Comparison of ENCODE assay signal across 26 mouse cellular contexts in genomic region chr5:136636476-136636875, GRCm38 (mm10). TPM values are rescaled to one million over a fixed set of nuclear protein-coding genes. Genes with fewer than 3 reads are reported as not detected.
DNase-seq lines count a peak whose midpoint lies in the region; TF ChIP-seq lines count a peak whose summit lies in the region.
"Had no signal": no experiment of that assay in that cellular context is flagged by ENCODE, and none has a peak within 500 bp of the region (broad histone marks: within the 10 kb centered on the region; RNA-seq: fewer than 3 reads in every experiment).

No protein-coding gene starts in this region.

- intact Hi-C loops in left cerebral cortex, postnatal 4 days (cut with DNase I) = no loop called here

- no peak for TF ChIP-seq CTCF in olfactory bulb, adult 2 months (IDR thresholded peaks at IDR 0.05; ENCODE audit: insufficient read depth, low read depth, low read length)

- H3K4me1 ChIP-seq in olfactory bulb, adult 2 months (ENCODE audit: control insufficient read depth, insufficient read depth, low read length) = peaks cover 38% of the 10 kb centered on the region
- H3K4me1 ChIP-seq: forebrain, embryonic 12.5 days had no signal

- 71% methylated on average over 1 of the region's 1 CpGs for WGBS in olfactory bulb, adult 2 months

- H3K4me3 ChIP-seq in olfactory bulb, adult 2 months (ENCODE audit: insufficient read depth, low read depth, low read length) = no peak overlapping the region
- H3K4me3 ChIP-seq: embryonic facial prominence, embryonic 13.5 days; embryonic facial prominence, embryonic 15.5 days; erythroblast, embryonic 14.5 days; forebrain, embryonic 10.5 days; forebrain, embryonic 12.5 days had no signal

- peak overlapping the region; percentile 92 for H3K27ac ChIP-seq in olfactory bulb, adult 2 months (ENCODE audit: insufficient read depth, low read depth, low read length)
- H3K27ac ChIP-seq: embryonic facial prominence, embryonic 13.5 days; embryonic facial prominence, embryonic 15.5 days; forebrain, embryonic 10.5 days; forebrain, embryonic 12.5 days had no signal

- no peak for TF ChIP-seq POLR2A in olfactory bulb, adult 2 months (IDR thresholded peaks at IDR 0.05; ENCODE audit: insufficient read depth, low read depth, low read length)

- DNase-seq in ES-CJ7 (ENCODE audit: low read depth, low spot score) = peak; percentile 52
- DNase-seq in R1 (ENCODE audit: low read depth, low spot score) = peak; percentile 74
- no peak for DNase-seq in left cerebral cortex, postnatal 4 days
- DNase-seq in layer of hippocampus, adult 9-11 months = no peak
- DNase-seq: adrenal gland, adult 8-10 months; adrenal gland, postnatal 14 days; adrenal gland, postnatal 36 days; cerebellum, adult 11-12 months; cerebellum, adult 8-10 months; cerebellum, adult 9-11 months; cerebellum, postnatal 14 days; cerebellum, postnatal 36 days; embryo, embryonic 11 days had no signal

RNA-seq across cellular contexts. Expression of gene Myl10, which starts 56.5 kb away (rescaled TPM):
- not detected in 2 replicates for polyA plus RNA-seq in olfactory bulb, adult 2 months (2012; ENCODE audit: insufficient read depth, insufficient read length, low replicate concordance, missing spikeins)
- total RNA-seq in left cerebral cortex, postnatal 4 days (2021) = not detected
- total RNA-seq: adrenal gland, adult 18-20 months; adrenal gland, adult 8-10 months; adrenal gland, postnatal 14 days; adrenal gland, postnatal 36 days; G1E had no signal
- polyA plus RNA-seq: embryonic facial prominence, embryonic 11.5 days; embryonic facial prominence, embryonic 13.5 days; embryonic facial prominence, embryonic 15.5 days; erythroblast, embryonic 14.5 days; forebrain, embryonic 10.5 days; forebrain, embryonic 12.5 days; forebrain, embryonic 14.5 days; forebrain, embryonic 16.5 days; frontal cortex, adult 2 months; G1E; Patski had no signal

Comparison
In these comparisons a context has a peak if more than half of its experiments do, and no peak if none do; other contexts are left out.
1. DNase-seq: peak in ES-CJ7 (single experiment) and R1 (single experiment); none in left cerebral cortex, postnatal 4 days (single experiment) and layer of hippocampus, adult 9-11 months (single experiment).